Comparison of ENCODE assay signal across 18 mouse cellular contexts in the genomic region with DNA sequence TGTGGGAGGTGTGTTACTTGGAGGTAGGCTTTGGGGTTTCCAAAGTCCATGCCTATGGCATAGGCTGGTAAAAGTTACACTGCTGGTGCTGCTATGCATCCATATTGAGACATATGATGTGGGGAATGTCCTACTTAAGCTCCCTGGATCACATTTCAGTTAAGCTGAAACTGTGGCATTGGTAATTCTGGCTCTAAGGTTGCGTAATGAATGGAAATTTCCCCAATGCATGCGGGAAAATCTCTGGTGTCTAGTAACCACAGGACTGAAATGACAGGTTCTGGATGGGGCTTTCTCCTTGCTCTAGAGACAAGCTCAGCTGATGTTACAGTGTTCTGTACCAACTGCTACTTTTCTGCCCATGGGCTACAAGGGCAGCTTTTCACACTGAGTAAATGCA.
"Had no signal": no experiment of that assay in that cellular context is flagged by ENCODE, and none has a peak within 500 bp of the region (broad histone marks: within the 10 kb centered on the region; RNA-seq: fewer than 3 reads in every experiment).

No protein-coding gene starts in this region.

- H3K4me3 ChIP-seq: lung, embryonic 15.5 days; megakaryocyte, embryonic 14.5 days; midbrain, embryonic 13.5 days; midbrain, embryonic 15.5 days; neural tube, embryonic 12.5 days; stomach, embryonic 15.5 days had no signal

- H3K9me3 ChIP-seq: lung, embryonic 15.5 days; midbrain, embryonic 13.5 days; midbrain, embryonic 15.5 days; neural tube, embryonic 12.5 days; stomach, embryonic 15.5 days had no signal

- H3K27ac ChIP-seq: lung, embryonic 15.5 days; macrophage; midbrain, embryonic 13.5 days; midbrain, embryonic 15.5 days; neural tube, embryonic 12.5 days; stomach, embryonic 15.5 days; stomach, postnatal 0 days had no signal

- H3K36me3 ChIP-seq: lung, embryonic 15.5 days; midbrain, embryonic 13.5 days; midbrain, embryonic 15.5 days; neural tube, embryonic 12.5 days; stomach, embryonic 15.5 days had no signal

- DNase-seq: liver, postnatal 0 days; lung, adult 2 months; lung, postnatal 14 days; lung, postnatal 36 days; right cerebral cortex, postnatal 14 days; thymus, adult 2 months; thymus, postnatal 25 days; thymus, postnatal 4 days had no signal

- H3K9ac ChIP-seq: liver, postnatal 0 days; lung, embryonic 15.5 days; midbrain, embryonic 13.5 days; midbrain, embryonic 15.5 days; neural tube, embryonic 12.5 days; stomach, embryonic 15.5 days had no signal

- ATAC-seq: liver, postnatal 0 days; lung, postnatal 0 days; midbrain, embryonic 13.5 days; midbrain, embryonic 15.5 days had no signal

- H3K4me1 ChIP-seq: lung, embryonic 15.5 days; megakaryocyte, embryonic 14.5 days; midbrain, embryonic 13.5 days; midbrain, embryonic 15.5 days; neural tube, embryonic 12.5 days; stomach, embryonic 15.5 days had no signal

- H3K27me3 ChIP-seq: lung, embryonic 15.5 days; megakaryocyte, embryonic 14.5 days; midbrain, embryonic 13.5 days; midbrain, embryonic 15.5 days; neural tube, embryonic 12.5 days; stomach, embryonic 15.5 days had no signal

- H3K4me2 ChIP-seq: lung, embryonic 15.5 days; midbrain, embryonic 11.5 days; midbrain, embryonic 13.5 days; midbrain, embryonic 15.5 days; neural tube, embryonic 12.5 days; stomach, embryonic 15.5 days had no signal
